Mouse (Mus musculus): ENCODE data around the gene Chadl. TPM values are rescaled to one million over a fixed set of nuclear protein-coding genes. Genes with fewer than 3 reads are reported as not detected.
"Not testable (repeated sequence)": the region's sequence is repeated elsewhere in the genome, so short reads cannot be mapped to it uniquely, and the experiment has no call there.

Chadl gene
- polyA plus RNA-seq, 1 experiment from 2014 or later: 10.3 TPM

GRCm38 (mm10) chr15:81722361-81722760, 25.3 kb upstream of the Chadl start:
- Histone ChIP-seq H3K27ac (no peak overlapping the region), H3K9ac (no peak overlapping the region), H3K4me3 (no peak overlapping the region), H3K9me3 (no peaks in the 10 kb centered on the region), H3K36me3 (peaks cover 87% of the 10 kb centered on the region), H3K27me3 (no peaks in the 10 kb centered on the region), H3K4me1 (peaks cover 4% of the 10 kb centered on the region; the same call in 1 of the 2 replicates), H3K4me2 (no peak overlapping the region)
- ATAC-seq (ENCODE audit: insufficient number of reproducible peaks, insufficient read depth, low FRiP score, low TSS enrichment, low read depth): no peak
- WGBS: 93% methylated on average over 5 of the region's 5 CpGs

- Histone ChIP-seq H3K4me3 (no peak overlapping the region), H3K9ac (no peak overlapping the region), H3K36me3 (peaks cover 94% of the 10 kb centered on the region), H3K9me3 (no peaks in the 10 kb centered on the region), H3K4me1 (no peaks in the 10 kb centered on the region), H3K27ac (no peak overlapping the region), H3K27me3 (no peaks in the 10 kb centered on the region), H3K4me2 (no peak overlapping the region)
- no peak for ATAC-seq (ENCODE audit: insufficient number of reproducible peaks, insufficient read depth, low FRiP score, low TSS enrichment, low read depth)
- 95% methylated on average over 6 of the region's 6 CpGs for WGBS
Observed at GRCm38 (mm10) chr15:81719139-81719531, 22.0 kb upstream of the Chadl start.

GRCm38 (mm10) chr15:81718336-81719138, 21.4 kb upstream of the Chadl start:
- H3K27me3 ChIP-seq: no peaks in the 10 kb centered on the region
- no peak overlapping the region for H3K9ac ChIP-seq
- H3K27ac ChIP-seq: no peak overlapping the region
- 86% methylated on average over 9 of the region's 9 CpGs for WGBS
- H3K4me3 ChIP-seq: no peak overlapping the region
- no peaks in the 10 kb centered on the region for H3K9me3 ChIP-seq
- peaks cover 95% of the 10 kb centered on the region for H3K36me3 ChIP-seq
- H3K4me1 ChIP-seq: no peaks in the 10 kb centered on the region
- H3K4me2 ChIP-seq: no peak overlapping the region
- ATAC-seq (ENCODE audit: insufficient number of reproducible peaks, insufficient read depth, low FRiP score, low TSS enrichment, low read depth): no peak

GRCm38 (mm10) chr15:81713742-81714141, 16.7 kb upstream of the Chadl start:
- H3K9me3 ChIP-seq: no peaks in the 10 kb centered on the region
- H3K4me1 ChIP-seq: no peaks in the 10 kb centered on the region
- no peak overlapping the region for H3K4me3 ChIP-seq
- peaks cover 92% of the 10 kb centered on the region for H3K36me3 ChIP-seq
- no peak overlapping the region for H3K27ac ChIP-seq
- 86% methylated on average over 6 of the region's 6 CpGs for WGBS
- H3K9ac ChIP-seq: no peak overlapping the region
- no peaks in the 10 kb centered on the region for H3K27me3 ChIP-seq
- H3K4me2 ChIP-seq: no peak overlapping the region
- ATAC-seq (ENCODE audit: insufficient number of reproducible peaks, insufficient read depth, low FRiP score, low TSS enrichment, low read depth): no peak

GRCm38 (mm10) chr15:81710801-81711200, 13.7 kb upstream of the Chadl start:
- ATAC-seq (ENCODE audit: insufficient number of reproducible peaks, insufficient read depth, low FRiP score, low TSS enrichment, low read depth): no peak
- WGBS: 70% methylated on average over 4 of the region's 4 CpGs
- peaks cover 90% of the 10 kb centered on the region for H3K36me3 ChIP-seq

GRCm38 (mm10) chr15:81709686-81710085, 12.6 kb upstream of the Chadl start:
- H3K27ac ChIP-seq: no peak overlapping the region
- no peaks in the 10 kb centered on the region for H3K4me1 ChIP-seq
- H3K9me3 ChIP-seq: no peaks in the 10 kb centered on the region
- WGBS: 100% methylated on average over 1 of the region's 1 CpGs
- ATAC-seq (ENCODE audit: insufficient number of reproducible peaks, insufficient read depth, low FRiP score, low TSS enrichment, low read depth): no peak
- H3K36me3 ChIP-seq: peaks cover 90% of the 10 kb centered on the region
- no peaks in the 10 kb centered on the region for H3K27me3 ChIP-seq
- H3K9ac ChIP-seq: no peak overlapping the region
- H3K4me3 ChIP-seq: no peak overlapping the region
- no peak overlapping the region for H3K4me2 ChIP-seq

More at GRCm38 (mm10) chr15:81710801-81711200, 13.7 kb upstream of the Chadl start:
- no peaks in the 10 kb centered on the region for H3K4me1 ChIP-seq
- H3K4me3 ChIP-seq: no peak overlapping the region
- H3K9me3 ChIP-seq: no peaks in the 10 kb centered on the region
- no peak overlapping the region for H3K9ac ChIP-seq
- H3K27ac ChIP-seq: no peak overlapping the region
- H3K4me2 ChIP-seq: no peak overlapping the region
- H3K27me3 ChIP-seq: no peaks in the 10 kb centered on the region

GRCm38 (mm10) chr15:81708991-81709390, 11.9 kb upstream of the Chadl start:
- H3K9me3 ChIP-seq: no peaks in the 10 kb centered on the region

GRCm38 (mm10) chr15:81703094-81703489, 6.0 kb upstream of the Chadl start:
- 87% methylated on average over 3 of the region's 3 CpGs for WGBS
- no peaks in the 10 kb centered on the region for H3K4me1 ChIP-seq
- no peak for ATAC-seq (ENCODE audit: insufficient number of reproducible peaks, insufficient read depth, low FRiP score, low TSS enrichment, low read depth)
- no peak overlapping the region for H3K4me3 ChIP-seq
- no peaks in the 10 kb centered on the region for H3K27me3 ChIP-seq
- H3K9ac ChIP-seq: no peak overlapping the region
- no peak overlapping the region for H3K4me2 ChIP-seq
- H3K36me3 ChIP-seq: peaks cover 59% of the 10 kb centered on the region
- H3K27ac ChIP-seq: no peak overlapping the region
- H3K9me3 ChIP-seq: no peaks in the 10 kb centered on the region

More at GRCm38 (mm10) chr15:81708991-81709390, 11.9 kb upstream of the Chadl start:
- Histone ChIP-seq H3K4me2 (no peak overlapping the region), H3K27me3 (no peaks in the 10 kb centered on the region), H3K27ac (no peak overlapping the region), H3K9ac (no peak overlapping the region), H3K4me1 (no peaks in the 10 kb centered on the region), H3K36me3 (peaks cover 94% of the 10 kb centered on the region), H3K4me3 (no peak overlapping the region)
- no peak for ATAC-seq (ENCODE audit: insufficient number of reproducible peaks, insufficient read depth, low FRiP score, low TSS enrichment, low read depth)
- 91% methylated on average over 11 of the region's 11 CpGs for WGBS

- 85% methylated on average over 13 of the region's 13 CpGs for WGBS
- H3K36me3 ChIP-seq: peaks cover 53% of the 10 kb centered on the region
- H3K4me1 ChIP-seq: no peaks in the 10 kb centered on the region; the same call in 1 of the 2 replicates
- H3K9ac ChIP-seq: no peak overlapping the region
- no peaks in the 10 kb centered on the region for H3K9me3 ChIP-seq
- no peaks in the 10 kb centered on the region for H3K27me3 ChIP-seq
- H3K4me3 ChIP-seq: no peak overlapping the region
- H3K4me2 ChIP-seq: no peak overlapping the region
- no peak for ATAC-seq (ENCODE audit: insufficient number of reproducible peaks, insufficient read depth, low FRiP score, low TSS enrichment, low read depth)
- no peak overlapping the region for H3K27ac ChIP-seq
Observed at GRCm38 (mm10) chr15:81702306-81703093, 5.4 kb upstream of the Chadl start.

GRCm38 (mm10) chr15:81701350-81701749, 4.3 kb upstream of the Chadl start:
- not testable (repeated sequence) for H3K4me2 ChIP-seq; H3K27me3 ChIP-seq; H3K27ac ChIP-seq; H3K9ac ChIP-seq; ATAC-seq (ENCODE audit: insufficient number of reproducible peaks, insufficient read depth, low FRiP score, low TSS enrichment, low read depth); H3K4me1 ChIP-seq; H3K4me3 ChIP-seq; H3K9me3 ChIP-seq
- peaks cover 43% of the 10 kb centered on the region for H3K36me3 ChIP-seq
- WGBS: 80% methylated on average over 4 of the region's 4 CpGs

GRCm38 (mm10) chr15:81700601-81701000, 3.5 kb upstream of the Chadl start:
- no peak overlapping the region for H3K27ac ChIP-seq
- H3K36me3 ChIP-seq: peaks cover 36% of the 10 kb centered on the region
- H3K4me3 ChIP-seq: no peak overlapping the region
- WGBS: 75% methylated on average over 8 of the region's 8 CpGs
- H3K4me1 ChIP-seq: peaks cover 5% of the 10 kb centered on the region
- ATAC-seq (ENCODE audit: insufficient number of reproducible peaks, insufficient read depth, low FRiP score, low TSS enrichment, low read depth): no peak
- peaks cover 16% of the 10 kb centered on the region for H3K27me3 ChIP-seq
- H3K9ac ChIP-seq: no peak overlapping the region
- H3K9me3 ChIP-seq: no peaks in the 10 kb centered on the region
- H3K4me2 ChIP-seq: no peak overlapping the region

GRCm38 (mm10) chr15:81700161-81700560, 3.1 kb upstream of the Chadl start:
- no peak overlapping the region for H3K4me3 ChIP-seq
- H3K9ac ChIP-seq: no peak overlapping the region
- no peaks in the 10 kb centered on the region for H3K9me3 ChIP-seq
- peaks cover 20% of the 10 kb centered on the region for H3K27me3 ChIP-seq
- 73% methylated on average over 2 of the region's 2 CpGs for WGBS
- peaks cover 31% of the 10 kb centered on the region for H3K36me3 ChIP-seq
- H3K4me2 ChIP-seq: no peak overlapping the region
- no peak overlapping the region for H3K27ac ChIP-seq
- no peak for ATAC-seq (ENCODE audit: insufficient number of reproducible peaks, insufficient read depth, low FRiP score, low TSS enrichment, low read depth)
- H3K4me1 ChIP-seq: peaks cover 5% of the 10 kb centered on the region

Measured in embryonic facial prominence, embryonic 13.5 days (tissue).